Mouse (Mus musculus) erythroblast, embryonic 14.5 days (primary cell): ENCODE measurements at regions not wholly inside any gene's neighbourhood (a gene's known extent, or its start where the extent isn't known, plus 50 kb on each side); places are given as distances from the start of the nearest gene placed in this dataset.

ENCODE experiments used
- GATA1 ChIP-seq: IDR thresholded peaks from 2 replicates; pipeline ENCODE4 v1.6.1; 2012; ENCODE audit warnings: low read length, inconsistent platforms, mixed read lengths
- TAL1 ChIP-seq: IDR thresholded peaks from 3 replicates; pipeline ENCODE4 v1.6.1; 2012; ENCODE audit warnings: low read length, inconsistent platforms, mixed read lengths

- TF ChIP-seq GATA1: no peak
- no peak for TF ChIP-seq TAL1
Observed at GRCm38 (mm10) chr4:152908235-152908634, 430.6 kb upstream of the Kcnab2 start.
